14 mouse cellular contexts compared by ENCODE assay signal in genomic region chr4:104283906-104284305, GRCm38 (mm10).
"Had no signal": no experiment of that assay in that cellular context is flagged by ENCODE, and none has a peak within 500 bp of the region (broad histone marks: within the 10 kb centered on the region; RNA-seq: fewer than 3 reads in every experiment).

No protein-coding gene starts in this region.

- H3K4me2 ChIP-seq: limb, embryonic 13.5 days; liver, embryonic 11.5 days; lung, embryonic 15.5 days; midbrain, embryonic 13.5 days; neural tube, embryonic 15.5 days; stomach, embryonic 15.5 days had no signal

- H3K27ac ChIP-seq: kidney, postnatal 0 days; limb, embryonic 13.5 days; lung, embryonic 15.5 days; midbrain, embryonic 13.5 days; neural tube, embryonic 15.5 days; stomach, embryonic 15.5 days had no signal

- H3K9ac ChIP-seq: limb, embryonic 13.5 days; lung, embryonic 15.5 days; midbrain, embryonic 13.5 days; neural tube, embryonic 15.5 days; stomach, embryonic 15.5 days had no signal

- H3K36me3 ChIP-seq: limb, embryonic 13.5 days; lung, embryonic 15.5 days; midbrain, embryonic 13.5 days; neural tube, embryonic 15.5 days; stomach, embryonic 15.5 days had no signal

- H3K4me3 ChIP-seq: limb, embryonic 13.5 days; lung, embryonic 15.5 days; midbrain, embryonic 13.5 days; myocyte; neural tube, embryonic 15.5 days; stomach, embryonic 15.5 days had no signal

- H3K4me1 ChIP-seq: limb, embryonic 13.5 days; lung, embryonic 15.5 days; neural tube, embryonic 15.5 days; stomach, embryonic 15.5 days had no signal

- H3K9me3 ChIP-seq: limb, embryonic 13.5 days; lung, embryonic 15.5 days; midbrain, embryonic 13.5 days; neural tube, embryonic 15.5 days; stomach, embryonic 15.5 days had no signal

- H3K27me3 ChIP-seq: limb, embryonic 13.5 days; lung, embryonic 15.5 days; midbrain, embryonic 13.5 days; neural tube, embryonic 15.5 days; stomach, embryonic 15.5 days had no signal

- DNase-seq: kidney, adult 11 months; kidney, adult 9 months; kidney, postnatal 36 days; left cerebral cortex, postnatal 4 days; thymus, adult 2 months; thymus, postnatal 25 days had no signal

- ATAC-seq: midbrain, embryonic 13.5 days had no signal
